Mouse (Mus musculus) spleen, adult 2 months (tissue): ENCODE results near the gene Phf11b.
"Not testable (repeated sequence)": the region's sequence is repeated elsewhere in the genome, so short reads cannot be mapped to it uniquely, and the experiment has no call there.

Experiments used
- CTCF ChIP-seq: fragments of 200-500 bp; IDR thresholded peaks from 2 replicates; pipeline ENCODE4 v1.5.1; 2011; ENCODE audit warnings: mild to moderate bottlenecking, inconsistent platforms; ENCODE audit not compliant: insufficient read depth, insufficient read length, insufficient replicate concordance; ENCODE audit errors: extremely low read depth
- POLR2A ChIP-seq: fragments of 200-500 bp; IDR thresholded peaks from 2 replicates; pipeline ENCODE4 v1.6.1; 2011; ENCODE audit warnings: low read depth, low read length, inconsistent platforms

DNA sequence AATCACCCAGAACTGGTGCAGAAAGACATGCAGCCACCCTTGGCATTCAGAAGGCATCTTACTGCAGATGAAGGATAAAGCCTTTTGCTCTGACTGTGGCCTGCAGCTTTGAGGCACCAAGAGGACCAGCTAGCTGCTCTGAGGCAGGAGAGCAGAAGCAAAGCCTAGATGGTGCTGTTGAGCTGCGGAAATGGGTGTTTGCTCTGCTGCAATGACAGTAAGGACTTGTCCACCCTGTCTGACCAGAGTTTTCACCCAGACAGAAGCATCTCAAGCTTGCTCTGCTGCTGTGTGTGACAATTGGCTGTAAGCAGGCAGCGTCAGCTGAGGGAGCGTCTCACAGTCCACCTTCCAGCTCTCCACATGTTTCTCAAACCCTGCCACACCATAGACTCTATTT is 10.7 kb downstream of the Phf11b start:
- TF ChIP-seq POLR2A = not testable (repeated sequence)
- peak; percentile 2; the same call in 1 of the 2 replicates for TF ChIP-seq CTCF
